Mouse (Mus musculus) heart, adult 18-20 months (tissue): ENCODE measurements around the gene Jade1. TPM values are rescaled to one million over a fixed set of nuclear protein-coding genes. Genes with fewer than 3 reads are reported as not detected.

Source experiments
- total RNA-seq, 2 experiments: library from RNA; stranded (reverse); gene quantifications; 2 replicates each; pipeline ENCODE4 v1.2.3; 2021

The Jade1 gene
- total RNA-seq, 2 experiments from 2014 or later = 28.5 to 32.3 TPM

Other genes with a start within 250 kb of the Jade1 start
- gene Sclt1, start 186.8 kb downstream of the Jade1 start, total RNA-seq = 1 to 10 TPM; 6.4 to 7.3 TPM
- 10 to 100 TPM; 10.1 to 16.8 TPM for gene D3Ertd751e, start 186.9 kb downstream of the Jade1 start, total RNA-seq